8 mouse cellular contexts compared by ENCODE assay signal in the genomic region with DNA sequence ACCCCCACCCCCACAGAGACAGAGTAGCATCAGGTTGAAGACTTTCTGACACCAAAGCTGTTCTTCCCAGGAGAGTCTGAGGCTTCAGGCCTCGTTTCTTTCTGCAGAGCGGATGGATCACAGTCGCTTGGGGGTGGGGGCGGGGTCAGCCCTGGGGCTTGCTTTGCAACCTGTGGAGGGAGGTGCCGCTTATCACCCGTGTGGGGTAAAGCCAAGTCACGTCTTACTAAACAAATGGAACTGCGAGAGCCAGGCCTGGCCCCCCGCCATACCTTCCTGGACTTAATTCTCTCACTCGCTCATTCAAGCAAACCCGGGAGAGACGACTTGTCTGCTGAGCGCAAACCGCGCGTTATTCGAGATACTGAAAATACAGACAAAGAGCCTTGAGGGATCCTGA.
A peak's percentile ranks its signal among the peaks of the same experiment; 100 is the strongest.
DNase-seq lines count a peak whose midpoint lies in the region; ATAC-seq lines count a peak whose summit lies in the region.
"Had no signal": no experiment of that assay in that cellular context is flagged by ENCODE, and none has a peak within 500 bp of the region (broad histone marks: within the 10 kb centered on the region; RNA-seq: fewer than 3 reads in every experiment).

No protein-coding gene starts in this region.

- H3K4me2 ChIP-seq in forebrain, embryonic 16.5 days (ENCODE audit: low read length): peak overlapping the region; percentile 47

- H3K36me3 ChIP-seq in forebrain, embryonic 16.5 days (ENCODE audit: control insufficient read depth, insufficient read depth): no peaks in the 10 kb centered on the region

- H3K27ac ChIP-seq in forebrain, embryonic 16.5 days (ENCODE audit: low read length): no peak overlapping the region
- H3K27ac ChIP-seq: liver, embryonic 14.5 days had no signal

- H3K4me1 ChIP-seq in forebrain, embryonic 16.5 days (replicated peaks; ENCODE audit: control insufficient read depth, insufficient read depth, low read length): peaks cover 8% of the 10 kb centered on the region

- ATAC-seq in forebrain, embryonic 16.5 days: no peak; the same call in 1 of the 2 replicates
- no peak for ATAC-seq in granulocyte monocyte progenitor cell, adult 5-6 weeks (replicated peaks; ENCODE audit: poor library complexity, severe bottlenecking)

- H3K4me3 ChIP-seq in forebrain, embryonic 16.5 days (replicated peaks; ENCODE audit: low read length): peak overlapping the region; percentile 1; the same call in 1 of the 2 replicates

- 0 out of 2 replicates have a peak overlapping the region, but pooled peaks have one; percentile 30 for H3K9ac ChIP-seq in forebrain, embryonic 16.5 days (replicated peaks; ENCODE audit: low read depth, low read length)
- H3K9ac ChIP-seq: liver, embryonic 14.5 days had no signal

- DNase-seq in ovary, adult 18-20 months (ENCODE audit: low spot score): peak; percentile 26
- DNase-seq in ovary, postnatal 10 days (ENCODE audit: low spot score): no peak
- peak; percentile 27 for DNase-seq in kidney, postnatal 14 days
- peak; percentile 31 for DNase-seq in neural tube, embryonic 10.5 days (ENCODE audit: extremely low spot score, low spot score)
- DNase-seq in left cerebral cortex, postnatal 14 days (ENCODE audit: low spot score in 2 of 2): no peak

- H3K27me3 ChIP-seq in forebrain, embryonic 16.5 days (replicated peaks; ENCODE audit: control insufficient read depth, insufficient read depth, low read length): no peaks in the 10 kb centered on the region

- intact Hi-C loops in left cerebral cortex, postnatal 14 days (cut with DNase I): no loop called here

- no peaks in the 10 kb centered on the region for H3K9me3 ChIP-seq in forebrain, embryonic 16.5 days (ENCODE audit: control insufficient read depth, low read length)

- WGBS in forebrain, embryonic 16.5 days: 4% methylated on average over 17 of the region's 17 CpGs

Comparison
In these comparisons a context has a peak if more than half of its experiments do, and no peak if none do; other contexts are left out.
1. DNase-seq: peak in ovary, adult 18-20 months (single experiment), kidney, postnatal 14 days (single experiment) and neural tube, embryonic 10.5 days (single experiment); none in ovary, postnatal 10 days (single experiment) and left cerebral cortex, postnatal 14 days (0 of 2).